Mouse (Mus musculus) limb, embryonic 12.5 days (tissue): ENCODE results near the gene Dolk. TPM values are rescaled to one million over a fixed set of nuclear protein-coding genes. Genes with fewer than 3 reads are reported as not detected.

Experiments
- ATAC-seq: fragments of 200-750 bp; cut with Nextera tagmentation; 2 replicates; pipeline ENCODE4 v1.8.0; 2017; ENCODE audit warnings: low read depth, moderate TSS enrichment; ENCODE audit not compliant: insufficient number of reproducible peaks, insufficient read depth, low FRiP score, low TSS enrichment
- H3K27ac ChIP-seq: fragments of 300-500 bp; sonication (generic); 2 replicates; pipeline ENCODE4 v1.5.1; 2016; ENCODE audit warnings: mild to moderate bottlenecking, moderate library complexity
- H3K27me3 ChIP-seq: fragments of 300-500 bp; sonication (generic); 2 replicates; pipeline ENCODE4 v1.6.1; 2016; ENCODE audit warnings: mild to moderate bottlenecking, moderate library complexity
- H3K36me3 ChIP-seq: fragments of 300-500 bp; sonication (generic); 2 replicates; pipeline ENCODE4 v1.6.1; 2016; ENCODE audit warnings: mild to moderate bottlenecking, moderate library complexity
- H3K4me1 ChIP-seq: fragments of 300-500 bp; sonication (generic); replicated peaks from 2 replicates; pipeline ENCODE4 v1.6.1; 2016
- H3K4me2 ChIP-seq: fragments of 300-500 bp; sonication (generic); 2 replicates; pipeline ENCODE4 v1.6.1; 2016; ENCODE audit warnings: mild to moderate bottlenecking, moderate library complexity
- H3K4me3 ChIP-seq: fragments of 300-500 bp; sonication (generic); replicated peaks from 2 replicates; pipeline ENCODE4 v1.5.1; 2016; ENCODE audit warnings: mild to moderate bottlenecking
- H3K9ac ChIP-seq: fragments of 300-500 bp; sonication (generic); replicated peaks from 2 replicates; pipeline ENCODE4 v1.6.1; 2016; ENCODE audit warnings: mild to moderate bottlenecking, moderate library complexity
- H3K9me3 ChIP-seq: fragments of 300-500 bp; sonication (generic); 2 replicates; pipeline ENCODE4 v1.6.1; 2016; ENCODE audit warnings: mild to moderate bottlenecking, moderate library complexity
- WGBS: fragments of 180-500 bp; shearing (Covaris S2); methylation state at CpG from one replicate; pipeline ENCODE4 v1.1.7; 2016; 5-methylcytosine and 5-hydroxymethylcytosine counted together
- polyA plus RNA-seq: library from polyadenylated mRNA; unstranded; fragments of >200 nt; fragmentation: Nextera tagmentation; extraction: Ambion mirVana; gene quantifications from 2 replicates; pipeline ENCODE4 v1.2.1, GENCODE M21; 2016

Gene Dolk
- polyA plus RNA-seq, 1 experiment from 2014 or later: 28.7 TPM

- no peak overlapping the region for H3K4me2 ChIP-seq
- H3K4me1 ChIP-seq: peaks cover 31% of the 10 kb centered on the region
- no peak overlapping the region for H3K4me3 ChIP-seq
- H3K9me3 ChIP-seq: no peaks in the 10 kb centered on the region
- H3K9ac ChIP-seq: no peak overlapping the region
- no peak overlapping the region for H3K27ac ChIP-seq
- peaks cover 91% of the 10 kb centered on the region for H3K36me3 ChIP-seq
- H3K27me3 ChIP-seq: no peaks in the 10 kb centered on the region
- no peak for ATAC-seq
- WGBS: 91% methylated on average over 5 of the region's 5 CpGs
Observed at GRCm38 (mm10) chr2:30247036-30247435, 39.1 kb downstream of the Dolk start.

- Histone ChIP-seq H3K36me3 (peaks cover 90% of the 10 kb centered on the region), H3K9me3 (no peaks in the 10 kb centered on the region), H3K4me3 (no peak overlapping the region), H3K9ac (no peak overlapping the region), H3K4me2 (no peak overlapping the region), H3K27me3 (no peaks in the 10 kb centered on the region), H3K4me1 (peaks cover 24% of the 10 kb centered on the region), H3K27ac (peak overlapping the region; percentile 84)
- 67% methylated on average over 7 of the region's 7 CpGs for WGBS
- no peak for ATAC-seq
Observed at GRCm38 (mm10) chr2:30244595-30245178, 41.4 kb downstream of the Dolk start.

GRCm38 (mm10) chr2:30243391-30243790 is 42.7 kb downstream of the Dolk start:
- Histone ChIP-seq H3K27me3 (no peaks in the 10 kb centered on the region), H3K4me3 (no peak overlapping the region), H3K9me3 (no peaks in the 10 kb centered on the region), H3K27ac (peak overlapping the region; percentile 62; the same call in 1 of the 2 replicates), H3K9ac (no peak overlapping the region), H3K4me1 (peaks cover 37% of the 10 kb centered on the region), H3K36me3 (peaks cover 77% of the 10 kb centered on the region), H3K4me2 (no peak overlapping the region)
- 89% methylated on average over 4 of the region's 4 CpGs for WGBS
- no peak for ATAC-seq

GRCm38 (mm10) chr2:30242509-30242908 is 43.6 kb downstream of the Dolk start:
- ATAC-seq: no peak
- Histone ChIP-seq H3K9me3 (no peaks in the 10 kb centered on the region), H3K27ac (peak overlapping the region; percentile 66; the same call in 1 of the 2 replicates), H3K27me3 (no peaks in the 10 kb centered on the region), H3K36me3 (peaks cover 69% of the 10 kb centered on the region), H3K4me2 (no peak overlapping the region), H3K4me1 (peaks cover 39% of the 10 kb centered on the region), H3K4me3 (no peak overlapping the region), H3K9ac (no peak overlapping the region)
- 43% methylated on average over 4 of the region's 4 CpGs for WGBS

- Histone ChIP-seq H3K9ac (peak within 1 kb of the TSS; percentile 83; the same call in 1 of the 2 replicates), H3K36me3 (peaks cover 54% of the 10 kb centered on the region), H3K27ac (0 out of 2 replicates have a peak within 1 kb of the TSS, but pooled peaks have one; percentile 23), H3K4me3 (peak within 1 kb of the TSS; percentile 94; the same call in 1 of the 2 replicates), H3K9me3 (no peaks in the 10 kb centered on the region), H3K4me1 (peaks cover 38% of the 10 kb centered on the region), H3K27me3 (no peaks in the 10 kb centered on the region), H3K4me2 (peak within 1 kb of the TSS; percentile 93; the same call in 1 of the 2 replicates)
- no peak for ATAC-seq
- 86% methylated on average over 2 of the region's 2 CpGs for WGBS
Observed at GRCm38 (mm10) chr2:30240267-30240666, 45.9 kb downstream of the Dolk start, which contains the start of gene Gm28035. Gene Gm28035, plus strand, starts transcription at chr2:30240567.

GRCm38 (mm10) chr2:30239777-30240176 is 46.4 kb downstream of the Dolk start:
- Histone ChIP-seq H3K4me3 (peak overlapping the region; percentile 94; the same call in 1 of the 2 replicates), H3K9me3 (no peaks in the 10 kb centered on the region), H3K27me3 (no peaks in the 10 kb centered on the region), H3K27ac (0 out of 2 replicates have a peak overlapping the region, but pooled peaks have one; percentile 23), H3K36me3 (peaks cover 49% of the 10 kb centered on the region), H3K9ac (peak overlapping the region; percentile 83; the same call in 1 of the 2 replicates), H3K4me1 (peaks cover 34% of the 10 kb centered on the region), H3K4me2 (no peak overlapping the region)
- no peak for ATAC-seq
- WGBS: 88% methylated on average over 4 of the region's 4 CpGs

- no peaks in the 10 kb centered on the region for H3K27me3 ChIP-seq
- peak overlapping the region; percentile 93 for H3K4me2 ChIP-seq
- H3K36me3 ChIP-seq: peaks cover 42% of the 10 kb centered on the region
- peak overlapping the region; percentile 94 for H3K4me3 ChIP-seq
- peak overlapping the region; percentile 23; the same call in 1 of the 2 replicates for H3K27ac ChIP-seq
- ATAC-seq: no peak
- H3K9me3 ChIP-seq: no peaks in the 10 kb centered on the region
- H3K4me1 ChIP-seq: peaks cover 30% of the 10 kb centered on the region
- peak overlapping the region; percentile 83 for H3K9ac ChIP-seq
- WGBS: 78% methylated on average over 3 of the region's 3 CpGs
Observed at GRCm38 (mm10) chr2:30238906-30239465, 47.1 kb downstream of the Dolk start.

GRCm38 (mm10) chr2:30237881-30238280 is 48.3 kb downstream of the Dolk start:
- WGBS: 0% methylated on average over 27 of the region's 42 CpGs
- peaks cover 31% of the 10 kb centered on the region for H3K36me3 ChIP-seq
- H3K4me3 ChIP-seq: peak overlapping the region; percentile 94

GRCm38 (mm10) chr2:30237199-30237880 is 48.8 kb downstream of the Dolk start, which contains the start of gene Lrrc8a:
Gene Lrrc8a, plus strand, starts transcription at chr2:30237715.
- Histone ChIP-seq H3K9me3 (no peaks in the 10 kb centered on the region), H3K9ac (peak within 1 kb of the TSS; percentile 83), H3K36me3 (peaks cover 25% of the 10 kb centered on the region), H3K27ac (peak within 1 kb of the TSS; percentile 94), H3K27me3 (no peaks in the 10 kb centered on the region), H3K4me2 (peak within 1 kb of the TSS; percentile 93), H3K4me1 (peaks cover 21% of the 10 kb centered on the region), H3K4me3 (peak within 1 kb of the TSS; percentile 94)
- ATAC-seq: peak; percentile 99
- under 1% methylated on average over 56 of the region's 67 CpGs for WGBS

More at GRCm38 (mm10) chr2:30237881-30238280, 48.3 kb downstream of the Dolk start:
- Histone ChIP-seq H3K9ac (peak overlapping the region; percentile 83), H3K9me3 (no peaks in the 10 kb centered on the region), H3K27ac (peak overlapping the region; percentile 94), H3K4me2 (peak overlapping the region; percentile 93), H3K4me1 (peaks cover 26% of the 10 kb centered on the region), H3K27me3 (no peaks in the 10 kb centered on the region)
- peak; percentile 85 for ATAC-seq

GRCm38 (mm10) chr2:30236426-30237198 is 49.5 kb downstream of the Dolk start:
- peak overlapping the region; percentile 94 for H3K4me3 ChIP-seq
- WGBS: 5% methylated on average over 18 of the region's 18 CpGs

More at GRCm38 (mm10) chr2:30236426-30237198, 49.5 kb downstream of the Dolk start:
- Histone ChIP-seq H3K27me3 (no peaks in the 10 kb centered on the region), H3K27ac (peak overlapping the region; percentile 94), H3K4me1 (peaks cover 21% of the 10 kb centered on the region), H3K9ac (peak overlapping the region; percentile 83), H3K9me3 (no peaks in the 10 kb centered on the region), H3K4me2 (peak overlapping the region; percentile 93), H3K36me3 (peaks cover 18% of the 10 kb centered on the region)
- no peak for ATAC-seq
